ENCODE assay signal across 32 mouse cellular contexts in the genomic region with DNA sequence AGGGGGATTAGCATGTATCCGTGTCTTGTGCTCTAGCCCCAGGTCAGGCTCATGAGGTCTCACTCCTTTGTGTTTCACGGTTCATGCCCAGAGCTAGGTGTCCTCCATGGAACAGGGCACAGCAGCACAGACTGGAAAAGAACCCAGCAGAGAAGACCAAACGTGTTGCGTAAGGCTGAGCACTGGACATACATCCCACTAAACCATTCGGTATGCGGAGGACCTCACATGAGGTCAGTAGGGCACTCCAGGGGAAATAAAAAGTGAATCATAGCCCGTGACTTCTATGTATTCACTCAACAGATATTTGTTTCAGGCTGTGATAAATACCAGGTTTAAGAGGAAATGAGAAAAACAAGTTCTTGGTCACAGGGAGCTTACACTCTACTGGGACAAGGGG. TPM values are rescaled to one million over a fixed set of nuclear protein-coding genes. Genes with fewer than 3 reads are reported as not detected.
DNase-seq lines count a peak whose midpoint lies in the region; ATAC-seq and TF ChIP-seq lines count a peak whose summit lies in the region.
"Had no signal": no experiment of that assay in that cellular context is flagged by ENCODE, and none has a peak within 500 bp of the region (broad histone marks: within the 10 kb centered on the region; RNA-seq: fewer than 3 reads in every experiment).

No protein-coding gene starts in this region.

- peaks cover 12% of the 10 kb centered on the region for H3K4me1 ChIP-seq in liver, embryonic 16.5 days (ENCODE audit: control insufficient read depth, low read depth, low read length)
- peaks cover 19% of the 10 kb centered on the region for H3K4me1 ChIP-seq in liver, embryonic 12.5 days
- H3K4me1 ChIP-seq in embryonic fibroblast, embryonic 13.5 days (ENCODE audit: control insufficient read depth, insufficient read depth, low read length), result peaks cover 9% of the 10 kb centered on the region

- peak; percentile 44 for DNase-seq in adrenal gland, adult 2 months
- DNase-seq in adrenal gland, adult 8-10 months, result no peak
- no peak for DNase-seq in cerebellum, postnatal 4 days (ENCODE audit: low spot score in 2 of 2)
- no peak for DNase-seq in embryo, embryonic 11 days
- DNase-seq in adrenal gland, postnatal 14 days, result no peak
- DNase-seq: adrenal gland, postnatal 36 days; cerebellum, adult 11 months; cerebellum, adult 9-11 months; gastrocnemius, postnatal 14 days; heart, adult 11 months; heart, postnatal 10 days; kidney, adult 11 months; kidney, postnatal 36 days; lung, postnatal 14 days; midbrain, embryonic 14.5 days; retina, postnatal 1 day; right cerebral cortex, postnatal 4 days; thymus, postnatal 36 days had no signal

- H3K27me3 ChIP-seq in liver, embryonic 16.5 days (ENCODE audit: control insufficient read depth, insufficient read depth, low read depth, low read length), result no peaks in the 10 kb centered on the region
- peaks cover 55% of the 10 kb centered on the region for H3K27me3 ChIP-seq in liver, embryonic 12.5 days (replicated peaks)
- H3K27me3 ChIP-seq: CH12.LX; embryonic facial prominence, embryonic 13.5 days; forebrain, embryonic 15.5 days; heart, embryonic 12.5 days; kidney, embryonic 15.5 days; limb, embryonic 12.5 days; neural tube, embryonic 13.5 days had no signal

- H3K36me3 ChIP-seq in liver, embryonic 16.5 days (ENCODE audit: control insufficient read depth, insufficient read depth), result no peaks in the 10 kb centered on the region
- H3K36me3 ChIP-seq in liver, embryonic 12.5 days, result no peaks in the 10 kb centered on the region
- H3K36me3 ChIP-seq: embryonic facial prominence, embryonic 13.5 days; forebrain, embryonic 15.5 days; G1E; heart, embryonic 12.5 days; kidney, embryonic 15.5 days; limb, embryonic 12.5 days; neural tube, embryonic 13.5 days had no signal

- no peak overlapping the region for H3K4me2 ChIP-seq in liver, embryonic 16.5 days (ENCODE audit: low read depth, low read length)
- no peak overlapping the region for H3K4me2 ChIP-seq in liver, embryonic 12.5 days
- H3K4me2 ChIP-seq: embryonic facial prominence, embryonic 13.5 days; forebrain, embryonic 15.5 days; heart, embryonic 12.5 days; kidney, embryonic 15.5 days; limb, embryonic 12.5 days; neural tube, embryonic 13.5 days had no signal

- TF ChIP-seq CTCF in embryonic fibroblast, embryonic 13.5 days (IDR thresholded peaks at IDR 0.05; ENCODE audit: borderline replicate concordance, insufficient read depth, low read length), result no peak

- no peak overlapping the region for H3K9ac ChIP-seq in liver, embryonic 16.5 days (ENCODE audit: low read depth, low read length)
- no peak overlapping the region for H3K9ac ChIP-seq in liver, embryonic 12.5 days
- H3K9ac ChIP-seq: embryonic facial prominence, embryonic 13.5 days; forebrain, embryonic 15.5 days; heart, embryonic 12.5 days; kidney, embryonic 15.5 days; limb, embryonic 12.5 days; neural tube, embryonic 13.5 days had no signal

- 61% methylated on average over 7 of the region's 7 CpGs for WGBS in liver, embryonic 16.5 days (ENCODE audit: insufficient replicate concordance)
- WGBS in liver, embryonic 12.5 days (ENCODE audit: insufficient replicate concordance), result 70% methylated on average over 7 of the region's 7 CpGs

- TF ChIP-seq POLR2A in embryonic fibroblast, embryonic 13.5 days (IDR thresholded peaks at IDR 0.05; ENCODE audit: low read depth, low read length), result no peak

- H3K27ac ChIP-seq in liver, embryonic 16.5 days (ENCODE audit: low read length), result no peak overlapping the region
- H3K27ac ChIP-seq in liver, embryonic 12.5 days, result no peak overlapping the region
- H3K27ac ChIP-seq in embryonic fibroblast, embryonic 13.5 days (ENCODE audit: insufficient read depth, low read length), result peak overlapping the region; percentile 63; the same call in 1 of the 2 replicates
- H3K27ac ChIP-seq: embryonic facial prominence, embryonic 13.5 days; forebrain, embryonic 15.5 days; hindbrain, postnatal 0 days; kidney, embryonic 15.5 days; limb, embryonic 12.5 days; neural tube, embryonic 13.5 days had no signal

- no peaks in the 10 kb centered on the region for H3K9me3 ChIP-seq in liver, embryonic 16.5 days (replicated peaks; ENCODE audit: control insufficient read depth, low read length)
- no peaks in the 10 kb centered on the region for H3K9me3 ChIP-seq in liver, embryonic 12.5 days (replicated peaks)
- H3K9me3 ChIP-seq: embryonic facial prominence, embryonic 13.5 days; forebrain, embryonic 15.5 days; G1E; heart, embryonic 12.5 days; kidney, embryonic 15.5 days; limb, embryonic 12.5 days; megakaryocyte, embryonic 14.5 days; neural tube, embryonic 13.5 days had no signal

- ATAC-seq in liver, embryonic 16.5 days (ENCODE audit: low read depth), result peak; percentile 39; the same call in 1 of the 2 replicates
- no peak for ATAC-seq in liver, embryonic 12.5 days
- ATAC-seq: activated CD4-positive, CD25-positive, alpha-beta regulatory T cell, adult 4 months; forebrain, embryonic 15.5 days; hindbrain, postnatal 0 days had no signal

- H3K4me3 ChIP-seq in liver, embryonic 16.5 days (ENCODE audit: low read depth, low read length), result no peak overlapping the region
- no peak overlapping the region for H3K4me3 ChIP-seq in liver, embryonic 12.5 days
- no peak overlapping the region for H3K4me3 ChIP-seq in embryonic fibroblast, embryonic 13.5 days (ENCODE audit: insufficient read depth, low read length)
- H3K4me3 ChIP-seq: embryonic facial prominence, embryonic 13.5 days; forebrain, embryonic 15.5 days; heart, embryonic 12.5 days; kidney, embryonic 15.5 days; limb, embryonic 12.5 days; megakaryocyte, embryonic 14.5 days; neural tube, embryonic 13.5 days had no signal

RNA-seq across cellular contexts. Expression of gene Ier5, which starts 23.6 kb away (rescaled TPM):
- 10 to 100 TPM in 1 of 2 experiments, 1 to 10 TPM in 1; 6.3 to 10.7 TPM for total RNA-seq in adrenal gland, adult 2 months (2021)
- 13.9 and 21.4 TPM in 2 replicates for polyA plus RNA-seq in adrenal gland, adult 2 months (2012; rRNA removed)
- 10 to 100 TPM in 3 of 4 experiments, 1 to 10 TPM in 1; 7.8 to 11.9 (median 11.2) TPM for total RNA-seq in adrenal gland, adult 8-10 months (2022)
- 1.3 and 1.6 TPM in 2 replicates for polyA plus RNA-seq in liver, embryonic 16.5 days (2015; fragmentation: Nextera tagmentation; extraction: Ambion mirVana)
- 6.1 and 6.9 TPM in 2 replicates for polyA plus RNA-seq in liver, embryonic 12.5 days (2016; fragmentation: Nextera tagmentation; extraction: Ambion mirVana)
- 37.2 and 48.4 TPM in 2 replicates for polyA plus RNA-seq in embryonic fibroblast, embryonic 13.5 days (2011; ENCODE audit: insufficient read length, low read depth, missing spikeins)
- total RNA-seq in adrenal gland, postnatal 14 days (2021), result 11.1 and 12.9 TPM in 2 replicates
